Mouse (Mus musculus) limb, embryonic 14.5 days (tissue): ENCODE measurements around the gene Snx5. TPM values are rescaled to one million over a fixed set of nuclear protein-coding genes. Genes with fewer than 3 reads are reported as not detected.

Source experiments
- ATAC-seq: fragments of 200-750 bp; cut with Nextera tagmentation; 2 replicates; pipeline ENCODE4 v1.8.0; 2017; ENCODE audit warnings: low read depth, moderate number of reproducible peaks, moderate TSS enrichment; ENCODE audit not compliant: low FRiP score
- DNase-seq: peaks from one replicate; pipeline ENCODE4 v3.0.0-alpha.2; 2015; ENCODE audit warnings: low spot score
- H3K27ac ChIP-seq: fragments of 300-500 bp; sonication (generic); replicated peaks from 2 replicates; pipeline ENCODE4 v1.5.1; 2014; ENCODE audit warnings: low read depth, mild to moderate bottlenecking, low read length, moderate library complexity, mixed read lengths
- H3K27me3 ChIP-seq: fragments of 300-500 bp; sonication (generic); 2 replicates; pipeline ENCODE4 v1.6.1; 2014; ENCODE audit warnings: low read length, mixed read lengths; ENCODE audit not compliant: control insufficient read depth, insufficient read depth
- H3K36me3 ChIP-seq: fragments of 300-500 bp; sonication (generic); 2 replicates; pipeline ENCODE4 v1.6.1; 2014; ENCODE audit warnings: mild to moderate bottlenecking, low read length, moderate library complexity, mixed read lengths; ENCODE audit not compliant: control insufficient read depth, insufficient read depth
- H3K4me1 ChIP-seq: fragments of 300-500 bp; sonication (generic); 2 replicates; pipeline ENCODE4 v1.6.1; 2014; ENCODE audit warnings: antibody characterized with exemption, low read length, mixed read lengths; ENCODE audit not compliant: control insufficient read depth, insufficient read depth
- H3K4me2 ChIP-seq: fragments of 300-500 bp; sonication (generic); replicated peaks from 2 replicates; pipeline ENCODE4 v1.6.1; 2014; ENCODE audit warnings: low read depth, mild to moderate bottlenecking, low read length, moderate library complexity; ENCODE audit not compliant: severe bottlenecking
- H3K4me3 ChIP-seq: fragments of 300-500 bp; sonication (generic); replicated peaks from 2 replicates; pipeline ENCODE4 v1.5.1; 2014; ENCODE audit warnings: low read length
- H3K9ac ChIP-seq: fragments of 300-500 bp; sonication (generic); 2 replicates; pipeline ENCODE4 v1.6.1; 2014; ENCODE audit warnings: mild to moderate bottlenecking, low read depth, low read length, moderate library complexity; ENCODE audit not compliant: severe bottlenecking
- H3K9me3 ChIP-seq: fragments of 300-500 bp; sonication (generic); 2 replicates; pipeline ENCODE4 v1.6.1; 2016; ENCODE audit warnings: low read length; ENCODE audit not compliant: control insufficient read depth
- POLR2A ChIP-seq: fragments of 200-500 bp; IDR thresholded peaks from 2 replicates; pipeline ENCODE4 v1.8.0; 2012; ENCODE audit warnings: inconsistent platforms, mild to moderate bottlenecking, moderate library complexity, borderline replicate concordance; ENCODE audit not compliant: insufficient read depth, insufficient read length; ENCODE audit errors: extremely low read depth
- WGBS: fragments of 180-500 bp; shearing (Covaris S2); extraction: QIAGEN DNeasy Blood & Tissue Kit; methylation state at CpG from one replicate; pipeline ENCODE4 v1.1.7; 2014; 5-methylcytosine and 5-hydroxymethylcytosine counted together
- polyA plus RNA-seq, 2 experiments: library from polyadenylated mRNA; depleted of rRNA in 1 of 2; stranded (reverse) in 1 of 2; unstranded in 1 of 2; fragments of >200 nt; fragmentation: Nextera tagmentation in 1 of 2; extraction: Ambion mirVana in 1 of 2; gene quantifications; 2 replicates each; pipeline versions ENCODE4 v1.2.1 to v1.2.3; 2012 to 2014

Gene Snx5
- polyA plus RNA-seq, 2 experiments: 130 to 153 TPM

DNA sequence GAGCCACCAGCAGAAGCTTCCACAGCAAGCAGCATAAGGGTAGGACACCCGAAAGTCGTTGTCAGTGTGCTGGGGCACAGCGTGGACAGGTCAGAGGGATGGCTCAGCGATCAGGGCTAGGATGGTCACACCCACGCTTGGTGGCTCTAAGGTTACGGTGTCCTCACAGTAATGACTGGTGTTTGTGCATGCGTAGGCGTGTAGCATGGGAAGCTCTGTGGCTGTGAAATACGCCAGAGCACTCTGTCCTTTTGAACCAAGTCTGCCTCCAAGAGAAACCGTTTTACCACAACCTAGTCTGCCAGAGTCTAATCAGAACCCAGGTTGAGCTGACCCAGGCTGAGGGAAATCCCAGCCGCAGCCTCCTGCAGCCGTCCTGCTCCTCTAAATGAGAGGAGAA, 46.4 kb downstream of the Snx5 start:
- 46% methylated on average over 12 of the region's 12 CpGs for WGBS
- ATAC-seq: no peak
- Histone ChIP-seq H3K27me3 (no peaks in the 10 kb centered on the region), H3K4me1 (peaks cover 3% of the 10 kb centered on the region; the same call in 1 of the 2 replicates), H3K9me3 (no peaks in the 10 kb centered on the region), H3K9ac (no peak overlapping the region), H3K27ac (no peak overlapping the region), H3K4me3 (no peak overlapping the region), H3K4me2 (no peak overlapping the region), H3K36me3 (no peaks in the 10 kb centered on the region)
- no peak for TF ChIP-seq POLR2A
- DNase-seq: no peak

DNA sequence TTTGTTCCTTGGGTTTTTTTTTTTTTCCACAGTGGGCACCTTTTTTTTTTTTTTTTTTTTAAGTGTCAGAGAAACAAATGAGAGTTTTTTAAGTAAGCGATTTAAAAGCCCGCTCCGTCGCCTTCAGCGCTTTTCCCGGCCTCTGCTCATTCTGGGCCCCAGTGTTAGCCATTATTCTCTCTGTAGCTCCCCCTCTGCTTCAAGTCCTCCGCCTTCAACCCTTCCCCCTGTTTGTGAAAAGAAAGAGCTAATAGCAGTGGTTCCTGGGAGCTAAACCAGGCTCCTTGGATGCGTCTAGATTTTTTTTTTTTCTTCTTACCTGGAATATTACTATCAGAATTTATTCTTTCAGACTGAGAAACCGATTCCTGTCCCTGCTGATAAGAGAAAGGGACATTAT, 55.1 kb downstream of the Snx5 start:
- Histone ChIP-seq H3K4me1 (peaks cover 7% of the 10 kb centered on the region), H3K36me3 (no peaks in the 10 kb centered on the region), H3K9me3 (no peaks in the 10 kb centered on the region), H3K4me3 (no peak overlapping the region), H3K4me2 (no peak overlapping the region), H3K27ac (no peak overlapping the region), H3K9ac (no peak overlapping the region), H3K27me3 (no peaks in the 10 kb centered on the region)
- ATAC-seq (no peak), DNase-seq (no peak)
- 46% methylated on average over 9 of the region's 9 CpGs for WGBS
- no peak for TF ChIP-seq POLR2A

DNA sequence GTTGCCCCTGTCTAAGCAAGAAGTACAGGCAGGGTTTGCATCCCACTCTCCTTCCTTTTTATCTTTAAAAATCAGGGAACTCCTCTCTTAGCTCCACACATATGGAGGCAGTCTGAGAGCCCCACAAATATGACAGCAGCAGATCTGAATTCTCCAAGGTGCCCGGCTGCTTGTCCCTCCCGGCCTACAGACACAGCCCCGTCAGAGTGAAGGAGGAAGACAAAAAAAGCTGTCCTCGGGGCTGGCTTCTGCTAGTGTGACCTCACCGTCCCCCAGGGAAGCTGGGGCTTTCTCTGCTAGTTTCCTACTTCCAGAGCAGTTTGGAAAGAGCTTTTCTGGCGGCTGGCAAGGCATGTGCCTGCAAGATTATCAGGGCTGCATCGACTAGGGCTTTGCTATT, 55.5 kb downstream of the Snx5 start:
- Histone ChIP-seq H3K27ac (peak overlapping the region; percentile 52; the same call in 1 of the 2 replicates), H3K27me3 (no peaks in the 10 kb centered on the region), H3K4me3 (no peak overlapping the region), H3K4me1 (peaks cover 7% of the 10 kb centered on the region), H3K36me3 (no peaks in the 10 kb centered on the region), H3K9me3 (no peaks in the 10 kb centered on the region), H3K9ac (no peak overlapping the region), H3K4me2 (no peak overlapping the region)
- ATAC-seq (peak; percentile 30; the same call in 1 of the 2 replicates), DNase-seq (peak; percentile 56)
- TF ChIP-seq POLR2A: no peak
- 23% methylated on average over 7 of the region's 7 CpGs for WGBS

DNA sequence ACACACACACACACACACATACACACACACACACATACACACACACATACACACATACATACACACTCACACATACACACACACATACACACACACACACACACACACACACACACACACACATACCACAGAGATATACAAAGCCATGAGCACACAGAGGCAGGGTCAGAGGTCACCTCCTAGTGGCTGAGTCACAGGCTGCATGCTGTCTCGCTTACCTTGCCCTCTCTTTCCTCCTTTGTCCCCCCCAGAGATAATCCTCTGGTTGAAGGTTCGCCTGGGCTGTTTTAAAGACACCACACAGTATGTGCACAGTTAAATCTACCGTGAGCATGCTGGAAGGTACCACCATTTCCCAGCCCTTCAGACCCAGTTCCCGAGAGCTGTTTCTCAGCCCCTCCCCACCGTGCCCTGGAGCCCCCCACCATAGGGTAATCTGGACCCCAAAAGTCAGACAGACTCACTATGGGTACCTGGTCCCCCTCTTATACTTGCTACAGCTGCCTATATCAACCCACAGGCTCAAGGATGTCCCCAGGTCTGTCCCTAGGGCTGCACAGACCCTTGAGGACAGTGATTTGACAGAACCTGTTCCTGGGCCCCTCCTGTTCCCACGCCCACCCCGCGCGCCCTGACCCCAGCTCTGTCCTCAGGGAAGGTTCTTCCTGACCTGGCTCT, 56.1 kb downstream of the Snx5 start:
- Histone ChIP-seq H3K4me2 (no peak overlapping the region), H3K27me3 (no peaks in the 10 kb centered on the region), H3K9ac (no peak overlapping the region), H3K4me1 (peaks cover 7% of the 10 kb centered on the region), H3K9me3 (no peaks in the 10 kb centered on the region), H3K4me3 (no peak overlapping the region), H3K36me3 (no peaks in the 10 kb centered on the region), H3K27ac (peak overlapping the region; percentile 52; the same call in 1 of the 2 replicates)
- WGBS: 67% methylated on average over 9 of the region's 9 CpGs
- no peak for TF ChIP-seq POLR2A
- no peak for DNase-seq
- no peak for ATAC-seq

DNA sequence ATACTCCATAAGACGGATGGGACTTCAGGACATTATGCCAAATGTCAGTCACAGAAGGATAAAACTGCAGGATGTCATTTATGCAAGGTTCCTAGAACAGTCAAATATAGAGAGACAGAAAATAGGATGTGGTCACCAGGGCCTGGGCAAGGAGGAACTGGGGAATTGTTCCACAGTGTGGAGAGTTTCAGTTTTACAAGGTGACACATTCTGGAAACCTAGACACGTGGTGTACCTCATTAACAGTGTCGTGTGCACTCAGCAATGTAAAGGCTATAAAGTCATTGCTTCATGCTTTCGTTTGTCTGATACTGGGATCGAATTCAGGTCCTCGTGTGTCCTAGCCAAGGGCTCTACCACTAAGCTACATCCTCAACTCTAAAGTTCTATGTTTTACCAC, 56.9 kb downstream of the Snx5 start:
- WGBS: 60% methylated on average over 6 of the region's 6 CpGs
- TF ChIP-seq POLR2A: no peak

DNA sequence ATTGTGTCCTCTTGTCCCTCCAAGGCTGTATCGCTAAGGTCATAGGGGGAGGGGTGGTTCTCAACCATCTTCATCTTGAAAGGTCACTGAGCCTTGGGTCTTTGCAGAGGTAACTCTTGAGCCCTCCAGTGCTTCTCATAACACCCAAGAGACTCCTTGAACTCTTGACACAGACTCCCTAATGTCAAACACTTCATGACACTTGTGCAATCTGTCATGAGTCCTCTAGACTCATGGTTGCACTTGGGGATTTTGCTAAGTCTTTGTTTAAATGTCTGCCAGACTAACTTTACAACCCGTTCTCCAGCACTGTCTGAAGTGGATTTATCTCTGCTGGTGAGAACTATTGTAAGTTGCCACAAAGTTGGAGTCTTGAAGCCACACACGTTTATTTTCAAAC, 61.3 kb downstream of the Snx5 start:
- WGBS: 76% methylated on average over 3 of the region's 3 CpGs

More for the DNA sequence above, 56.9 kb downstream of the Snx5 start:
- H3K9ac ChIP-seq: no peak overlapping the region
- peaks cover 7% of the 10 kb centered on the region for H3K4me1 ChIP-seq
- H3K36me3 ChIP-seq: no peaks in the 10 kb centered on the region
- DNase-seq (no peak), ATAC-seq (no peak)
- no peaks in the 10 kb centered on the region for H3K27me3 ChIP-seq
- H3K4me3 ChIP-seq: no peak overlapping the region
- H3K9me3 ChIP-seq: no peaks in the 10 kb centered on the region
- no peak overlapping the region for H3K27ac ChIP-seq
- H3K4me2 ChIP-seq: no peak overlapping the region

More for the DNA sequence above, 61.3 kb downstream of the Snx5 start:
- DNase-seq: no peak
- Histone ChIP-seq H3K9me3 (no peaks in the 10 kb centered on the region), H3K27me3 (no peaks in the 10 kb centered on the region), H3K4me2 (no peak overlapping the region), H3K4me1 (no peaks in the 10 kb centered on the region), H3K27ac (no peak overlapping the region), H3K9ac (no peak overlapping the region), H3K36me3 (no peaks in the 10 kb centered on the region), H3K4me3 (no peak overlapping the region)
- no peak for ATAC-seq
- no peak for TF ChIP-seq POLR2A
